In genomic region chr15:102247252-102248130, GRCm38 (mm10) we compare ENCODE assay signal across 9 mouse cellular contexts. TPM values are rescaled to one million over a fixed set of nuclear protein-coding genes. Genes with fewer than 3 reads are reported as not detected.
DNase-seq lines count a peak whose midpoint lies in the region; ATAC-seq and TF ChIP-seq lines count a peak whose summit lies in the region.
"Had no signal": no experiment of that assay in that cellular context is flagged by ENCODE, and none has a peak within 500 bp of the region (broad histone marks: within the 10 kb centered on the region; RNA-seq: fewer than 3 reads in every experiment).

No protein-coding gene starts in this region.

- no peak; a peak in 1 of 4 replicates for TF ChIP-seq POLR2A in MEL (IDR thresholded peaks at IDR 0.05; ENCODE audit: control insufficient read depth in 1 of 2, insufficient read depth in 1 of 2, low read depth in 1 of 2, low read length in 2 of 2, poor library complexity in 1 of 2)

- ATAC-seq in forebrain, embryonic 11.5 days (replicated peaks; ENCODE audit: low FRiP score): peak; percentile 47
- ATAC-seq in lung, embryonic 16.5 days (ENCODE audit: low read depth): peak; percentile 67

- TF ChIP-seq EP300 in MEL (IDR thresholded peaks at IDR 0.05; ENCODE audit: low read depth in 1 of 2, low read length in 2 of 2): no peak

- intact Hi-C loops in heart, postnatal 14 days (cut with DNase I): loop anchor here (2.0 kb wide), 1 partner anchor 31 kb away; the partner anchor contains the start of gene Mfsd5

- peaks cover 0 to 7% of the 10 kb centered on the region in 2 experiments; a peak in 2 of 4 replicates for H3K36me3 ChIP-seq in MEL (ENCODE audit: control insufficient read depth in 1 of 2, insufficient read depth in 2 of 2, low read length in 2 of 2)
- no peaks in the 10 kb centered on the region for H3K36me3 ChIP-seq in forebrain, embryonic 11.5 days (ENCODE audit: control insufficient read depth, insufficient read depth, low read length)
- H3K36me3 ChIP-seq in lung, embryonic 16.5 days (ENCODE audit: control insufficient read depth, insufficient read depth, low read length): 0 out of 2 replicates have a peak, but pooled peaks cover 2% of the 10 kb centered on the region

- under 1% methylated on average over 62 of the region's 65 CpGs for WGBS in forebrain, embryonic 11.5 days
- 1% methylated on average over 41 of the region's 65 CpGs for WGBS in lung, embryonic 16.5 days

- H3K9ac ChIP-seq in MEL (ENCODE audit: control insufficient read depth, low read depth, low read length, poor library complexity, severe bottlenecking): peak overlapping the region; percentile 63
- peak overlapping the region; percentile 45 for H3K9ac ChIP-seq in forebrain, embryonic 11.5 days (ENCODE audit: low read length)
- peak overlapping the region; percentile 88 for H3K9ac ChIP-seq in lung, embryonic 16.5 days (ENCODE audit: low read length)

- no peak for TF ChIP-seq CTCF in MEL (IDR thresholded peaks at IDR 0.05 in 2 of 3, conservative IDR thresholded peaks at IDR 0.05 in 1 of 3; ENCODE audit: control insufficient read depth in 1 of 3, insufficient read depth in 1 of 3, low read depth in 2 of 3, low read length in 3 of 3, poor library complexity in 1 of 3, severe bottlenecking in 1 of 3)

- peak overlapping the region; percentile 78 for H3K4me2 ChIP-seq in forebrain, embryonic 11.5 days (ENCODE audit: low read depth, low read length, severe bottlenecking)
- H3K4me2 ChIP-seq in lung, embryonic 16.5 days (ENCODE audit: low read depth, low read length): peak overlapping the region; percentile 94

- peaks cover 23 to 32% of the 10 kb centered on the region in 2 experiments for H3K27me3 ChIP-seq in MEL (ENCODE audit: control insufficient read depth in 1 of 2, insufficient read depth in 2 of 2, low read length in 2 of 2)
- peaks cover 43% of the 10 kb centered on the region for H3K27me3 ChIP-seq in forebrain, embryonic 11.5 days (ENCODE audit: control insufficient read depth, insufficient read depth, low read length)
- no peaks in the 10 kb centered on the region for H3K27me3 ChIP-seq in lung, embryonic 16.5 days (ENCODE audit: control insufficient read depth, insufficient read depth, low read depth, low read length)

- H3K4me1 ChIP-seq in MEL (ENCODE audit: control insufficient read depth in 1 of 2, insufficient read depth in 2 of 2, low read length in 2 of 2): peaks cover 5 to 28% of the 10 kb centered on the region in 2 experiments
- peaks cover 36% of the 10 kb centered on the region for H3K4me1 ChIP-seq in forebrain, embryonic 11.5 days (replicated peaks; ENCODE audit: control insufficient read depth, insufficient read depth, low read length)
- H3K4me1 ChIP-seq in lung, embryonic 16.5 days (replicated peaks; ENCODE audit: control insufficient read depth, insufficient read depth, low read length): peaks cover 52% of the 10 kb centered on the region

- peak overlapping the region; percentile 67 to 79 for H3K4me3 ChIP-seq in MEL (ENCODE audit: control insufficient read depth in 1 of 2, insufficient read depth in 1 of 2, low read depth in 2 of 2, low read length in 2 of 2)
- H3K4me3 ChIP-seq in forebrain, embryonic 11.5 days (ENCODE audit: low read depth, low read length): peak overlapping the region; percentile 54
- H3K4me3 ChIP-seq in lung, embryonic 16.5 days (ENCODE audit: low read length): peak overlapping the region; percentile 80

- TF ChIP-seq RAD21 in MEL (IDR thresholded peaks at IDR 0.05; ENCODE audit: low read depth, low read length): no peak

- no peaks in the 10 kb centered on the region for H3K9me3 ChIP-seq in MEL (replicated peaks; ENCODE audit: insufficient read depth, low read length)
- no peaks in the 10 kb centered on the region for H3K9me3 ChIP-seq in forebrain, embryonic 11.5 days (ENCODE audit: control insufficient read depth, low read length)
- no peaks in the 10 kb centered on the region for H3K9me3 ChIP-seq in lung, embryonic 16.5 days (ENCODE audit: control insufficient read depth, low read length)

- H3K27ac ChIP-seq in MEL (ENCODE audit: control insufficient read depth, low read depth, low read length): 0 out of 2 replicates have a peak overlapping the region, but pooled peaks have one; percentile 15
- peak overlapping the region; percentile 33 for H3K27ac ChIP-seq in forebrain, embryonic 11.5 days (ENCODE audit: low read depth, low read length)
- H3K27ac ChIP-seq in lung, embryonic 16.5 days (ENCODE audit: low read length): peak overlapping the region; percentile 100

- no peaks in the 10 kb centered on the region; the same call in 1 of the 2 replicates for H3K79me2 ChIP-seq in MEL (ENCODE audit: control insufficient read depth, insufficient read depth, low read length, poor library complexity)

- DNase-seq in MEL (ENCODE audit: low read depth, low spot score): peak; percentile 45
- peak; percentile 38 to 54 for DNase-seq in adrenal gland, postnatal 4 days (ENCODE audit: low spot score in 2 of 2)
- DNase-seq in forebrain, embryonic 11.5 days (ENCODE audit: low spot score): peak; percentile 82
- peak; percentile 79 to 87 for DNase-seq in heart, postnatal 14 days
- DNase-seq in kidney, postnatal 36 days: peak; percentile 73 to 87
- DNase-seq in ovary, postnatal 10 days (ENCODE audit: low spot score): peak; percentile 77
- no peak for DNase-seq in frontal cortex, postnatal 25 days (ENCODE audit: low spot score in 2 of 2)

TF ChIP-seq in MEL, 35 proteins besides CTCF, POLR2A, EP300 and RAD21:
- no peak for TF ChIP-seq USF2 (IDR thresholded peaks at IDR 0.05; ENCODE audit: borderline replicate concordance in 1 of 2, insufficient read depth in 1 of 2, low read depth in 1 of 2, low read length in 2 of 2)
- no peak for TF ChIP-seq JUND (IDR thresholded peaks at IDR 0.05; ENCODE audit: low read depth, low read length)
- TF ChIP-seq HCFC1 (IDR thresholded peaks at IDR 0.05; ENCODE audit: low read depth, low read length): peak; percentile 33; the same call in 1 of the 2 replicates
- 0 out of 2 replicates have a peak, but pooled peaks have one; percentile 86 for TF ChIP-seq UBTF (IDR thresholded peaks at IDR 0.05; ENCODE audit: borderline replicate concordance, insufficient read depth, low read depth, low read length)
- TF ChIP-seq MAZ (IDR thresholded peaks at IDR 0.05; ENCODE audit: low read depth, low read length): peak; percentile 87
- TF ChIP-seq NELFE (IDR thresholded peaks at IDR 0.05; ENCODE audit: low read depth, low read length): no peak

RNA-seq across cellular contexts. Expression of gene Rarg, which starts 9.8 kb away (rescaled TPM):
- total RNA-seq in MEL (2012; rRNA removed): 0.39 and 0.59 TPM in 2 replicates
- 1 to 10 TPM in 1 of 2 experiments, not detected in 1; 5.8 TPM for polyA plus RNA-seq in MEL (2012; ENCODE audit: insufficient read depth in 1 of 2, insufficient read length in 2 of 2, low read depth in 1 of 2, low replicate concordance in 2 of 2, missing spikeins in 1 of 2)
- total RNA-seq in adrenal gland, postnatal 4 days (2021): 10 to 100 TPM; 24.8 to 28.6 TPM
- polyA plus RNA-seq in forebrain, embryonic 11.5 days (2014; fragmentation: Nextera tagmentation; extraction: Ambion mirVana): 19.3 and 19.7 TPM in 2 replicates
- total RNA-seq in heart, postnatal 14 days (2021): 10 to 100 TPM; 18.9 to 21.1 TPM
- 46.7 and 46.9 TPM in 2 replicates for polyA plus RNA-seq in lung, embryonic 16.5 days (2015; fragmentation: Nextera tagmentation; extraction: Ambion mirVana)

RNA-seq across cellular contexts. Expression of gene Itgb7, which starts 15.7 kb away (rescaled TPM):
- total RNA-seq in MEL (2012; rRNA removed): 7.4 TPM in 2 replicates
- polyA plus RNA-seq in MEL (2012; ENCODE audit: insufficient read depth in 1 of 2, insufficient read length in 2 of 2, low read depth in 1 of 2, low replicate concordance in 2 of 2, missing spikeins in 1 of 2): 10 to 100 TPM in 1 of 2 experiments, not detected in 1; 15.2 TPM
- total RNA-seq in adrenal gland, postnatal 4 days (2021): 1 to 10 TPM; 1.1 to 3.6 TPM
- 0.76 and 1.1 TPM in 2 replicates for polyA plus RNA-seq in forebrain, embryonic 11.5 days (2014; fragmentation: Nextera tagmentation; extraction: Ambion mirVana)
- 1 to 10 TPM; 1.5 to 1.8 TPM for total RNA-seq in heart, postnatal 14 days (2021)
- 3.0 and 3.9 TPM in 2 replicates for polyA plus RNA-seq in lung, embryonic 16.5 days (2015; fragmentation: Nextera tagmentation; extraction: Ambion mirVana)

RNA-seq across cellular contexts. Expression of gene Gm9918, which starts 22.9 kb away (rescaled TPM):
- total RNA-seq in MEL (2012; rRNA removed): not detected in 2 replicates
- polyA plus RNA-seq in MEL (2012; ENCODE audit: insufficient read depth in 1 of 2, insufficient read length in 2 of 2, low read depth in 1 of 2, low replicate concordance in 2 of 2, missing spikeins in 1 of 2): under 1 TPM in 1 of 2 experiments, not detected in 1; 0.04 TPM
- under 1 TPM; 0.17 to 0.31 TPM for total RNA-seq in adrenal gland, postnatal 4 days (2021)
- polyA plus RNA-seq in forebrain, embryonic 11.5 days (2014; fragmentation: Nextera tagmentation; extraction: Ambion mirVana): 0.21 and 0.48 TPM in 2 replicates
- not detected for total RNA-seq in heart, postnatal 14 days (2021)
- 0.34 and 0.57 TPM in 2 replicates for polyA plus RNA-seq in lung, embryonic 16.5 days (2015; fragmentation: Nextera tagmentation; extraction: Ambion mirVana)
- polyA plus RNA-seq: large intestine, adult 2 months had no signal

RNA-seq across cellular contexts. Expression of gene Mfsd5, which starts 31.8 kb away (rescaled TPM):
- total RNA-seq in MEL (2012; rRNA removed): 49.7 and 56.3 TPM in 2 replicates
- polyA plus RNA-seq in MEL (2012; ENCODE audit: insufficient read depth in 1 of 2, insufficient read length in 2 of 2, low read depth in 1 of 2, low replicate concordance in 2 of 2, missing spikeins in 1 of 2): 100 to 1,000 TPM in 1 of 2 experiments, 10 to 100 TPM in 1; 83.6 to 115 TPM
- 10 to 100 TPM; 34.4 to 36.7 TPM for total RNA-seq in adrenal gland, postnatal 4 days (2021)
- 55.6 and 64.7 TPM in 2 replicates for polyA plus RNA-seq in forebrain, embryonic 11.5 days (2014; fragmentation: Nextera tagmentation; extraction: Ambion mirVana)
- total RNA-seq in heart, postnatal 14 days (2021): 10 to 100 TPM; 16.7 to 19.0 TPM
- polyA plus RNA-seq in lung, embryonic 16.5 days (2015; fragmentation: Nextera tagmentation; extraction: Ambion mirVana): 58.3 and 61.1 TPM in 2 replicates

RNA-seq across cellular contexts. Expression of gene Csad, which starts 43.0 kb away (rescaled TPM):
- total RNA-seq in MEL (2012; rRNA removed): 4.1 and 5.3 TPM in 2 replicates
- polyA plus RNA-seq in MEL (2012; ENCODE audit: insufficient read depth in 1 of 2, insufficient read length in 2 of 2, low read depth in 1 of 2, low replicate concordance in 2 of 2, missing spikeins in 1 of 2): 10 to 100 TPM in 1 of 2 experiments, not detected in 1; 10.5 TPM
- total RNA-seq in adrenal gland, postnatal 4 days (2021): 100 to 1,000 TPM in 1 of 2 experiments, 10 to 100 TPM in 1; 90.0 to 106 TPM
- polyA plus RNA-seq in forebrain, embryonic 11.5 days (2014; fragmentation: Nextera tagmentation; extraction: Ambion mirVana): 38.2 and 39.2 TPM in 2 replicates
- total RNA-seq in heart, postnatal 14 days (2021): 10 to 100 TPM; 21.3 to 23.7 TPM
- 69.5 and 70.6 TPM in 2 replicates for polyA plus RNA-seq in lung, embryonic 16.5 days (2015; fragmentation: Nextera tagmentation; extraction: Ambion mirVana)

Comparison
In these comparisons a context has a peak if more than half of its experiments do, and no peak if none do; other contexts are left out.
1. DNase-seq: peak in MEL (single experiment), adrenal gland, postnatal 4 days (2 of 2), forebrain, embryonic 11.5 days (single experiment), heart, postnatal 14 days (2 of 2), kidney, postnatal 36 days (2 of 2) and ovary, postnatal 10 days (single experiment); none in frontal cortex, postnatal 25 days (0 of 2).
2. H3K27ac ChIP-seq: peak in every context shown above with its lines; median percentile 100 in lung, embryonic 16.5 days; 33 in forebrain, embryonic 11.5 days; 15 in MEL.
3. RNA of gene Rarg, which starts 9.8 kb away (total RNA-seq): 24.8 to 28.6 TPM in adrenal gland, postnatal 4 days and 18.9 to 21.1 TPM in heart, postnatal 14 days; 0.39 to 0.59 TPM in MEL; every median in the first group is over 10 times any median in the second.
4. Peak in every context shown above with its lines, with median percentiles within 50 percentile points of each other: H3K4me3 ChIP-seq and H3K9ac ChIP-seq.